Mouse (Mus musculus) Muller cell, postnatal 12 days (primary cell): ENCODE measurements at regions not wholly inside any gene's neighbourhood (a gene's known extent, or its start where the extent isn't known, plus 50 kb on each side); places are given as distances from the start of the nearest gene placed in this dataset.

Source experiments
- DNase-seq: peaks from one replicate; pipeline ENCODE4 v3.0.0-alpha.2; 2015; ENCODE audit errors: inconsistent ontology term

- no peak for DNase-seq
These were observed 1521.9 kb upstream of the Gm6569 start for GRCm38 (mm10) chr15:72312417-72312816.

- DNase-seq, result no peak
These were observed 1512.8 kb upstream of the Gm6569 start for GRCm38 (mm10) chr15:72321528-72321927.

DNA sequence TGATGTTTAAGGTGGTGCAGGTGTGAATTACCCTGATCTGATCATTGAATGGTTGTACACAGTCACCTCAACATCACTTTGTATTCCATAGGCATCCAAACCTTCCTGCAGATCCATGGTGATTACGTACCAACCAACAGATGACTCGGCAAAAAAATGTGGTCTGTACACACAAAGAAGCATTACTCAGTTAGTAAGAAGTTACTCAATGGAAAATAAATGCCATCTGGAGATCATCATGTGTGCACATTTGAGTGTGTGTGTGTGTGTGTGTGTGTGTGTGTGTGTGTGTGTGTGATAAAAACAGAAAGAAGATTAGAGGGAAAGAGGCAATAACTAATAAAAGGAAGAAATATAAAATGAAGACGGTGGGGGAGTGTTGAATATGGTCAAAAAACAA lies 1512.2 kb upstream of the Gm6569 start:
- DNase-seq, result no peak

GRCm38 (mm10) chr15:72323158-72323557 lies 1511.2 kb upstream of the Gm6569 start:
- no peak for DNase-seq

DNA sequence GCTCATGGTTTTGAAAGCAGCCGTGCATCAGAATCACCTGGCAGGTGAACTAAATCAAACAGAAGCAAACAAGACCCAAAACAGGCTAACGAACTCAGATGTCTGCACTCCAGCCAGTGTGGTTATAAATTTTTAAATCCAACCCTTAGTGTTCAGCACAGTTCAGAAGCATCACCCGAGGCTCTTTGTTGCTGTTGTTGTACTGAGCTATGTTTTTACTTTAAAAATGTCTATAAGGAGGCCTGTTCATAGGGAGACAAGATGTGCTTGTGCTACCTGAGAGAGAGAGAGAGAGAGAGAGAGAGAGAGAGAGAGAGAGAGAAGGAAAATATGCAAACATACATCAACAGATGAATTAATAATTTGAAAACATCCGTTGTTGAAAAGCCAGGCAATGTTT lies 1503.1 kb upstream of the Gm6569 start:
- DNase-seq, result no peak

GRCm38 (mm10) chr15:72334497-72334896 lies 1499.9 kb upstream of the Gm6569 start:
- peak; percentile 33 for DNase-seq

DNA sequence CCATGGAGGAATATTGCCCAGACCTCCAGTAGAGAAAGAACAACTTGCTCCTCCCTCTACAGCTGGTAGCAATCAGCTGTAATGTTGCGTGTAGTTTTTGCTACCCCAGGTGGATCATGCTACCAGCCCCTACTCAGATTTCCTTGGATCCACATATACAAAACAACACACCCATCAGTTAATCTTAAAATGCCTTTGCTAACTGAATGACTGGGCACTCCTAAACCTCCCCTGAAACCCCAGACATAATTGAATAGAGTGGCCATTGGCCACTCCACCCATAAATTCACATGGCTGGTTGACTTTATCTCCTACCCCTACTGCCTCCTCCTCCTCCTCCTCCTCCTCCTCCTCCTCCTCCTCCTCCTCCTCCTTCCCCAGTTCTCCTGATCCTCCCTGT lies 1494.7 kb upstream of the Gm6569 start:
- no peak for DNase-seq

GRCm38 (mm10) chr15:72341991-72342390 lies 1492.4 kb upstream of the Gm6569 start:
- DNase-seq, result peak; percentile 55

GRCm38 (mm10) chr15:72342504-72342903 lies 1491.9 kb upstream of the Gm6569 start:
- no peak for DNase-seq

DNA sequence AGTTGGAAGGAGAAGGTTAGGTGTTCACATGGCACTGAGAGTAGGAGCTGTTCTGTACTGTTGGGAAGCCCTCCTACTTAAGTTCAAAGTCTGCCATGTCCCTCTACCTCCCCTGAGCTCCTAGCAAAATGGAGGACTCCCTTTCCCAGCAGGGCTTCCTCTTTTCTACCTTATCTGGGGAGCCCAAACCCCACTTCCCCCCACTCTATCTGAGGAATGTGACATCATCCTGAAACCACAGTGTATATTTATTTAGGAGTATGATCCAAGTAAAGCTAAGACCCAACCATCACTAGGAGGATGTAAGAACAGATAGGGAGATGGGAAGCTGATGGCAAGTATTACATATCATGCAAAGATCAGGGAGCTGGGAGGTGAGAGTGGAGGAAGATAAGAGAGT lies 1490.6 kb upstream of the Gm6569 start:
- no peak for DNase-seq

DNA sequence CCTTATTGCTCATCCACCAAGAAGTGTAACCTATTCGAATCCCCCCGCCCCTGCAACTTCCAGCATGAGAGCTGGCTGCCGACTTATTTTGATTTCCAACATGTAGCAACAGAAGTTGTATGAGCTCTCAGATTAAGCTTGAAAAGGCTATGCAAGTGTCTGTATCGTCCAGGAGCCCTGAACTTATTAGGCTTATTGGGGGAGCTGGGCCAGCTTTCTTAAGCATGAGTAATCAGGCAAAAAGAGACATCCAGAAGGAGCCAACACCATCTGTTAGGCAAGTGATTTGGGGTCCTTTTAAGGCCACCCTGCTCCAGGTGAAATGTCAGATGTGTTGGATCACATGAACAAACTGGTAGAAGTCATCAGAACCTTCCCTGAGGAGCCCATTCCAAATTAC lies 1481.0 kb upstream of the Gm6569 start:
- no peak for DNase-seq

GRCm38 (mm10) chr15:72355626-72356025 lies 1478.7 kb upstream of the Gm6569 start:
- peak; percentile 55 for DNase-seq

DNA sequence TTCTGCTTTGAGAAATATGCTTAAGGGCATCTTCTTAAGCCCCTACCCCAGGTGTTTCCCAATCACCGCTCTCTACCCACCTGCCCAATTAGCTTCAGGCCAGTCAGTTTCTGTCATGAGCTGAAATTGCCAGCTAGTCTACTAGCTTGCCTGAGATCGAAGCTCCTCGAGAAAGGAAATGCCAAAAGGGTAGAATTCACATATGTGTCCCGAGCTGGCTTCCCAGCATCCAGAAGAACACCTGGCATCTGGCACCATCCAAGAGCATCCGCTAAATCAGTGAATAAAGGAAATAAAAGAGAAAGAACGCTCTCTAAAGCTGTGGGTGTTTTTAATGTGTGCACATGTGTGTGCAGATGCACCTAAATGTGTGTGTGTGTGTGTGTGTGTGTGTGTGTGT lies 1474.7 kb upstream of the Gm6569 start:
- DNase-seq, result no peak

DNA sequence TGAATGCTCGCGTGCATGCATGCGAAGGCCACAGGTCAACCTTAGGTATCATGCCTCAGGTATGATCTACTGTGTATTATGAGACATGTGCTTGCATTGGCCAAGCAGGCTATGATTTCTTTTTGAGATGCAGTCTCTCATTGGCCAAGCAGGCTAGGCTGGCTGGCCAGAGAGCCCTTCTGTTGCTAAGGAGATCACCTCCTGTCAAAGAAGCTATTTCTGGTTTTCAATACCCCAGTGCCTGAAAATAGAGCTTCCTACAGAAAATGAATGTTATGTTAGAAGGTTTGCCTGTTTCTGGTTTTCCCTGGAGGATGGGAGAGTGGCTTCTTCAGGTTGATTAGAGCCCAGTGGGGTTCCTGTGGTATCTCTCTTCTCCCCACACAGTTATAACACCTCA lies 1474.3 kb upstream of the Gm6569 start:
- DNase-seq, result no peak

- DNase-seq, result no peak
These were observed 1473.8 kb upstream of the Gm6569 start for GRCm38 (mm10) chr15:72360463-72361030.

DNA sequence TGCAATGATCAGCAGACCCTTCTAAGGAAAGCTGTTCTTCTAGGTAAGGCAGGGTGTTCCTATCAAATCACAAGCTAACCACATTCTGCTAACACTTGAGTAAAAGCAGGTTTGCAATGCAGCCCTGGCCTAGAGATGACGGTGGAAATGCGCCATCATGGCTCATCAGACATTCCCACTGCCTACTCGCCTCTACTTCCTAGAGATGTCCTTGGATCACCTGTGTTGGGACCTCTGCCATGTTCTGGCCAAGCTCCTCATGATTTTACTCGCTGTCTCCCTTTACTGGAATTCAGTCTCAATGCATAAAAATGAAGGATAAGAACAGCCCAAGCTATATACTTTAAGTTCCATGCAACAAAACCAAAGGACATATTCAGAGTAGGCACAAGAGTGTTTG lies 1461.3 kb upstream of the Gm6569 start:
- no peak for DNase-seq

GRCm38 (mm10) chr15:72377201-72377600 lies 1457.2 kb upstream of the Gm6569 start:
- DNase-seq, result no peak

- peak; percentile 80 for DNase-seq
These were observed 1455.1 kb upstream of the Gm6569 start for GRCm38 (mm10) chr15:72379291-72379690.

GRCm38 (mm10) chr15:72381164-72381563 lies 1453.2 kb upstream of the Gm6569 start:
- no peak for DNase-seq

GRCm38 (mm10) chr15:72381744-72382143 lies 1452.6 kb upstream of the Gm6569 start:
- DNase-seq, result no peak

GRCm38 (mm10) chr15:72382521-72382920 lies 1451.8 kb upstream of the Gm6569 start:
- DNase-seq, result peak; percentile 79

- no peak for DNase-seq
These were observed 1451.3 kb upstream of the Gm6569 start for GRCm38 (mm10) chr15:72383062-72383461.

DNA sequence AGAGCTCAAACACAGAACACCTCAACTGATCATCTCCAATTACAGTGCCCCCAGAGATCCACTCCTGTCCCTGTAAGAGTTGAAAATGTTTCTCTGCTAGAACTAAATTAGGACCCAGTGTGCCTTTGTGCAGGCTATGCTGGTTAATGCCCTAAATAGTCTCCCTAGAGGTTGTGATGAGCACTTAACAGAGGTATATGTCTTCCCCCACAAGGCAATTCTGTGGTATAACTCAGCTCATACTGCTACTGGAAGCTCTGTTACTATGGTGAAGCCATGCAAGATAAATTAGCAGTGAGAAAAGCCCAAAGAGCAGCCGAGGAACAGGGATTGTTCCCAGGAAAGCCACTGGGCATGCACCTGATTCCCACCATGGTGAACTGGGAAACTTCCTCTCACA lies 1450.9 kb upstream of the Gm6569 start:
- no peak for DNase-seq

DNA sequence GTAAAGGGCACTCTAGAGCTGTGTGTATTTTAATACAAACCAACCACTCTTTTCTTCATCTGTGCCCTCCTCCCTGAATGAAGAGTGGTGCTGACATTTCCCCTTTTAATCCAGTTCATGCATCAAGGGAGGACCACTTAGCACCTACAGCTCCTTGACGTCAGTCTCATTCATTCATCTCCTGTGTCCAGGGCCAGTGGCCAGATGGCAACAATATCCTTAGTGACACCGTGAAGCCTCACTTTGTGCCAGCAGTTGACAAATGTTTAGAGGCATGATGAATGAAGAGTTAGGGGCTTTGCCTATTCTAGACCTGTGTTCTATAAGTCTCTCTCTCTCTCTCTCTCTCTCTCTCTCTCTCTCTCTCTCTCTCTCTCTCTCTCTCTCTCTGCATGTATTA lies 1441.1 kb upstream of the Gm6569 start:
- DNase-seq, result no peak
